Mouse (Mus musculus) stomach, postnatal 0 days (tissue): ENCODE data around the gene Vmn1r21. TPM values are rescaled to one million over a fixed set of nuclear protein-coding genes. Genes with fewer than 3 reads are reported as not detected.
"Not testable (repeated sequence)": the region's sequence is repeated elsewhere in the genome, so short reads cannot be mapped to it uniquely, and the experiment has no call there.

Experiments
- ATAC-seq: fragments of 200-750 bp; cut with Nextera tagmentation; 2 replicates; pipeline ENCODE4 v1.8.0; 2017; ENCODE audit not compliant: low FRiP score, low TSS enrichment
- DNase-seq: peaks from one replicate; pipeline ENCODE4 v3.0.0-alpha.2; 2016; ENCODE audit warnings: low spot score
- H3K27ac ChIP-seq: fragments of 300-500 bp; sonication (generic); replicated peaks from 2 replicates; pipeline ENCODE4 v1.5.1; 2014; ENCODE audit warnings: mild to moderate bottlenecking, control low read depth
- H3K27me3 ChIP-seq: fragments of 300-500 bp; sonication (generic); 2 replicates; pipeline ENCODE4 v1.6.1; 2014; ENCODE audit warnings: low read length; ENCODE audit not compliant: control insufficient read depth, insufficient read depth
- H3K36me3 ChIP-seq: fragments of 300-500 bp; sonication (generic); 2 replicates; pipeline ENCODE4 v1.6.1; 2014; ENCODE audit warnings: low read length, mixed read lengths; ENCODE audit not compliant: control insufficient read depth, insufficient read depth
- H3K4me1 ChIP-seq: fragments of 300-500 bp; sonication (generic); replicated peaks from 2 replicates; pipeline ENCODE4 v1.6.1; 2014; ENCODE audit warnings: antibody characterized with exemption; ENCODE audit not compliant: control insufficient read depth, insufficient read depth
- H3K4me2 ChIP-seq: fragments of 300-500 bp; sonication (generic); replicated peaks from 2 replicates; pipeline ENCODE4 v1.6.1; 2014; ENCODE audit warnings: low read depth, mild to moderate bottlenecking, control low read depth, moderate library complexity
- H3K4me3 ChIP-seq: fragments of 300-500 bp; sonication (generic); 2 replicates; pipeline ENCODE4 v1.5.1; 2014; ENCODE audit warnings: low read depth, low read length, control low read depth
- H3K9ac ChIP-seq: fragments of 300-500 bp; sonication (generic); 2 replicates; pipeline ENCODE4 v1.6.1; 2014; ENCODE audit warnings: mild to moderate bottlenecking, low read length, control low read depth, mixed read lengths
- H3K9me3 ChIP-seq: fragments of 300-500 bp; sonication (generic); 2 replicates; pipeline ENCODE4 v1.6.1; 2016; ENCODE audit warnings: low read length; ENCODE audit not compliant: control insufficient read depth
- CTCF ChIP-seq: IDR thresholded peaks from 2 replicates; pipeline ENCODE4 v1.5.1; 2016; ENCODE audit warnings: antibody characterized with exemption, low read depth, mild to moderate bottlenecking, moderate library complexity
- EP300 ChIP-seq: optimal IDR thresholded peaks from 2 replicates; pipeline ENCODE3; 2016; ENCODE audit warnings: antibody characterized with exemption
- WGBS: fragments of 180-500 bp; shearing (Covaris S2); extraction: QIAGEN DNeasy Blood & Tissue Kit; methylation state at CpG from one replicate; pipeline ENCODE4 v1.1.7; 2014; 5-methylcytosine and 5-hydroxymethylcytosine counted together
- polyA plus RNA-seq: library from polyadenylated mRNA; unstranded; fragments of >200 nt; fragmentation: Nextera tagmentation; extraction: Ambion mirVana; gene quantifications from 2 replicates; pipeline ENCODE4 v1.2.1, GENCODE M21; 2015

Gene Vmn1r21
- polyA plus RNA-seq, result not detected in 2 replicates

- DNase-seq, result no peak
- Histone ChIP-seq H3K27me3 (no peaks in the 10 kb centered on the region), H3K4me2 (no peak within 1 kb of the TSS), H3K9me3 (no peaks in the 10 kb centered on the region), H3K4me3 (no peak within 1 kb of the TSS), H3K9ac (no peak within 1 kb of the TSS), H3K4me1 (no peaks in the 10 kb centered on the region), H3K27ac (no peak within 1 kb of the TSS), H3K36me3 (no peaks in the 10 kb centered on the region)
- WGBS, result 55% methylated on average over 1 of the region's 1 CpGs
- TF ChIP-seq EP300 (no peak), CTCF (no peak)
- no peak for ATAC-seq
Measured at GRCm38 (mm10) chr6:57850286-57850685, at the start of gene Vmn1r21. TSS of gene Vmn1r21 (minus strand) at chr6:57850343.

GRCm38 (mm10) chr6:57859043-57860042 lies 9.2 kb upstream of the Vmn1r21 start:
- ATAC-seq, result peak; percentile 73

GRCm38 (mm10) chr6:57851177-57851576 lies 1.0 kb upstream of the Vmn1r21 start:
- not testable (repeated sequence) for H3K9ac ChIP-seq, H3K4me1 ChIP-seq, ATAC-seq, H3K4me3 ChIP-seq, H3K27me3 ChIP-seq, H3K4me2 ChIP-seq, H3K36me3 ChIP-seq, H3K27ac ChIP-seq, DNase-seq, H3K9me3 ChIP-seq
- 91% methylated on average over 5 of the region's 5 CpGs for WGBS

More at GRCm38 (mm10) chr6:57859043-57860042, 9.2 kb upstream of the Vmn1r21 start:
- Histone ChIP-seq H3K27ac (no peak overlapping the region), H3K27me3 (no peaks in the 10 kb centered on the region), H3K4me3 (no peak overlapping the region), H3K4me1 (no peaks in the 10 kb centered on the region), H3K9me3 (no peaks in the 10 kb centered on the region), H3K4me2 (0 out of 2 replicates have a peak overlapping the region, but pooled peaks have one; percentile 2), H3K36me3 (no peaks in the 10 kb centered on the region), H3K9ac (no peak overlapping the region)
- peak; percentile 26 for DNase-seq
- WGBS, result 46% methylated on average over 6 of the region's 6 CpGs
- TF ChIP-seq EP300, result no peak
- TF ChIP-seq CTCF, result peak; percentile 90

- 53% methylated on average over 2 of the region's 2 CpGs for WGBS
- TF ChIP-seq CTCF, result no peak
- no peak for TF ChIP-seq EP300
- ATAC-seq, result no peak
Measured at GRCm38 (mm10) chr6:57839693-57840408, 10.3 kb downstream of the Vmn1r21 start.

GRCm38 (mm10) chr6:57825259-57825715 lies 24.9 kb downstream of the Vmn1r21 start:
- DNase-seq (no peak), ATAC-seq (no peak; the same call in none of the 2 replicates)
- Histone ChIP-seq H3K4me3 (peak overlapping the region; percentile 97), H3K9ac (peak overlapping the region; percentile 97), H3K4me2 (peak overlapping the region; percentile 69), H3K4me1 (no peaks in the 10 kb centered on the region), H3K27me3 (no peaks in the 10 kb centered on the region), H3K36me3 (no peaks in the 10 kb centered on the region), H3K27ac (peak overlapping the region; percentile 94), H3K9me3 (no peaks in the 10 kb centered on the region)
- WGBS, result 3% methylated on average over 5 of the region's 5 CpGs
- TF ChIP-seq EP300 (no peak), CTCF (no peak)

More at GRCm38 (mm10) chr6:57839693-57840408, 10.3 kb downstream of the Vmn1r21 start:
- Histone ChIP-seq H3K36me3 (no peaks in the 10 kb centered on the region), H3K4me2 (no peak overlapping the region), H3K9me3 (no peaks in the 10 kb centered on the region), H3K9ac (no peak overlapping the region), H3K4me3 (no peak overlapping the region), H3K27me3 (no peaks in the 10 kb centered on the region), H3K27ac (no peak overlapping the region), H3K4me1 (no peaks in the 10 kb centered on the region)
- DNase-seq, result no peak
